Comparison of ENCODE assay signal across 22 mouse cellular contexts in the genomic region with DNA sequence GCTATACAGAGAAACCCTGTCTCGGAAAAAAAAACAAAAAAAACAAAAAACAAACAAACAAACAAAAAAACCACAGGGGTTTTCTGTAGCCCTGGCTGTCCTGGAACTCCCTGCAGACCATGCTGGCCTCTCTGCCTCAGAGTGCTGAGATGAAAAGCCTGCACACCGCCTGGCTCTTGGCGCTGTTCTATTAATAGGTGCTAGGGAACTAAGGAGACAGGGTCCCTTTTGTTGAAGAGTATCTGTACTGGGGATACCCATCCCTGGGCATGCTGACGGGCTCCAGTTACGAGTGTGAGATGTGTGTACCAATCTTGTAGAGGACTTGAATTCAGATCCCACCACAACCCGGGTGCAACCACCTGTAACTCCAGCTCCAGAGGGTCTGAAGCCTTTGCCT. TPM values are rescaled to one million over a fixed set of nuclear protein-coding genes. Genes with fewer than 3 reads are reported as not detected.
DNase-seq lines count a peak whose midpoint lies in the region; ATAC-seq and TF ChIP-seq lines count a peak whose summit lies in the region.
"Had no signal": no experiment of that assay in that cellular context is flagged by ENCODE, and none has a peak within 500 bp of the region (broad histone marks: within the 10 kb centered on the region; RNA-seq: fewer than 3 reads in every experiment).

No protein-coding gene starts in this region.

- ATAC-seq in heart, embryonic 14.5 days (ENCODE audit: insufficient number of reproducible peaks, insufficient read depth, low FRiP score, low read depth), result no peak
- ATAC-seq in heart, embryonic 11.5 days (replicated peaks; ENCODE audit: insufficient number of reproducible peaks, low FRiP score, low TSS enrichment), result no peak
- no peak for ATAC-seq in intestine, embryonic 16.5 days
- ATAC-seq in stomach, postnatal 0 days (ENCODE audit: low FRiP score, low TSS enrichment), result no peak
- ATAC-seq: forebrain, embryonic 14.5 days; inflammation-experienced regulatory T-cells, adult 6 months had no signal

- H3K79me2 ChIP-seq in heart, adult 2 months (replicated peaks; ENCODE audit: control insufficient read depth, insufficient read depth, low read length), result no peaks in the 10 kb centered on the region; the same call in 1 of the 2 replicates

- intact Hi-C loops in heart, adult 2 months (cut with DNase I), result loop anchor here (2.0 kb wide), 1 partner anchor 105 kb away; no protein-coding TSS in a partner anchor
- intact Hi-C loops in gastrocnemius, postnatal 14 days (cut with DNase I; ENCODE audit: low total_unique reads), result loop anchor here (2.0 kb wide), 2 partner anchors 35 to 105 kb away; no protein-coding TSS in a partner anchor

- TF ChIP-seq CTCF in heart, adult 2 months (IDR thresholded peaks at IDR 0.05), result no peak
- TF ChIP-seq CTCF in stomach, postnatal 0 days (IDR thresholded peaks at IDR 0.05; ENCODE audit: low read depth), result no peak

- no peaks in the 10 kb centered on the region for H3K36me3 ChIP-seq in heart, adult 2 months (ENCODE audit: control insufficient read depth, insufficient read depth, low read length)
- H3K36me3 ChIP-seq in heart, embryonic 14.5 days (ENCODE audit: control insufficient read depth, insufficient read depth, low read length), result no peaks in the 10 kb centered on the region
- H3K36me3 ChIP-seq in heart, embryonic 11.5 days (ENCODE audit: control insufficient read depth, insufficient read depth, low read length), result no peaks in the 10 kb centered on the region
- H3K36me3 ChIP-seq in intestine, embryonic 16.5 days (ENCODE audit: control insufficient read depth, insufficient read depth, low read length), result no peaks in the 10 kb centered on the region
- H3K36me3 ChIP-seq in stomach, postnatal 0 days (ENCODE audit: control insufficient read depth, insufficient read depth, low read length), result no peaks in the 10 kb centered on the region
- H3K36me3 ChIP-seq: embryonic facial prominence, embryonic 15.5 days; forebrain, embryonic 10.5 days; hindbrain, embryonic 15.5 days had no signal

- H3K27ac ChIP-seq in heart, adult 2 months, result no peak overlapping the region
- H3K27ac ChIP-seq in heart, embryonic 14.5 days (replicated peaks in 1 of 2; ENCODE audit: control insufficient read depth in 1 of 2, insufficient read depth in 1 of 2, low read depth in 2 of 2, low read length in 2 of 2), result peak overlapping the region; percentile 55 to 76
- no peak overlapping the region for H3K27ac ChIP-seq in heart, embryonic 11.5 days (ENCODE audit: low read depth, low read length)
- peak overlapping the region; percentile 50; the same call in 1 of the 2 replicates for H3K27ac ChIP-seq in intestine, embryonic 16.5 days (ENCODE audit: low read length)
- no peak overlapping the region for H3K27ac ChIP-seq in stomach, postnatal 0 days (replicated peaks)
- H3K27ac ChIP-seq: embryonic facial prominence, embryonic 15.5 days; hindbrain, embryonic 15.5 days had no signal

- H3K4me3 ChIP-seq in heart, adult 2 months, result no peak overlapping the region
- H3K4me3 ChIP-seq in heart, embryonic 14.5 days (ENCODE audit: control insufficient read depth in 1 of 2, insufficient read depth in 1 of 2, low read depth in 1 of 2, low read length in 2 of 2), result no peak overlapping the region
- H3K4me3 ChIP-seq in heart, embryonic 11.5 days (ENCODE audit: low read depth, low read length), result no peak overlapping the region
- H3K4me3 ChIP-seq in intestine, embryonic 16.5 days (ENCODE audit: low read length), result peak overlapping the region; percentile 36; the same call in 1 of the 2 replicates
- no peak overlapping the region for H3K4me3 ChIP-seq in stomach, postnatal 0 days (ENCODE audit: low read depth, low read length)
- H3K4me3 ChIP-seq: embryonic facial prominence, embryonic 15.5 days; erythroblast, embryonic 14.5 days; forebrain, embryonic 10.5 days; hindbrain, embryonic 15.5 days had no signal

- peaks cover 1% of the 10 kb centered on the region; the same call in 1 of the 2 replicates for H3K4me1 ChIP-seq in heart, adult 2 months (ENCODE audit: control insufficient read depth, insufficient read depth, low read length)
- peaks cover 23 to 36% of the 10 kb centered on the region in 2 experiments for H3K4me1 ChIP-seq in heart, embryonic 14.5 days (ENCODE audit: control insufficient read depth in 2 of 2, insufficient read depth in 2 of 2, low read length in 2 of 2)
- H3K4me1 ChIP-seq in heart, embryonic 11.5 days (ENCODE audit: control insufficient read depth, insufficient read depth, low read length), result peaks cover 27% of the 10 kb centered on the region
- peaks cover 7% of the 10 kb centered on the region for H3K4me1 ChIP-seq in intestine, embryonic 16.5 days (ENCODE audit: control insufficient read depth, insufficient read depth, low read length)
- no peaks in the 10 kb centered on the region; the same call in 1 of the 2 replicates for H3K4me1 ChIP-seq in stomach, postnatal 0 days (replicated peaks; ENCODE audit: control insufficient read depth, insufficient read depth)

- no peak for TF ChIP-seq EP300 in heart, adult 2 months (IDR thresholded peaks at IDR 0.05; ENCODE audit: insufficient read depth, low read depth, low read length)
- no peak for TF ChIP-seq EP300 in stomach, postnatal 0 days (optimal IDR thresholded peaks at IDR 0.05)

- no peaks in the 10 kb centered on the region for H3K27me3 ChIP-seq in heart, adult 2 months (ENCODE audit: control insufficient read depth, insufficient read depth, low read length)
- no peaks in the 10 kb centered on the region for H3K27me3 ChIP-seq in heart, embryonic 14.5 days (ENCODE audit: control insufficient read depth, insufficient read depth, low read length)
- no peaks in the 10 kb centered on the region for H3K27me3 ChIP-seq in heart, embryonic 11.5 days (ENCODE audit: control insufficient read depth, insufficient read depth, low read length)
- H3K27me3 ChIP-seq in intestine, embryonic 16.5 days (replicated peaks; ENCODE audit: control insufficient read depth, insufficient read depth, low read length), result no peaks in the 10 kb centered on the region
- H3K27me3 ChIP-seq in stomach, postnatal 0 days (ENCODE audit: control insufficient read depth, insufficient read depth, low read length), result no peaks in the 10 kb centered on the region
- H3K27me3 ChIP-seq: embryonic facial prominence, embryonic 15.5 days; hindbrain, embryonic 15.5 days had no signal

- DNase-seq in heart, adult 11 months, result peak; percentile 91
- no peak for DNase-seq in heart, adult 2 months
- DNase-seq in stomach, postnatal 0 days (ENCODE audit: low spot score), result peak; percentile 14
- no peak for DNase-seq in gastrocnemius, postnatal 14 days
- DNase-seq: adrenal gland, postnatal 10 days; cerebellum, adult 11 months; cerebellum, adult 8-10 months; cerebellum, postnatal 14 days; gastrocnemius, postnatal 10 days had no signal

- WGBS in heart, adult 2 months, result 65% methylated on average over 6 of the region's 6 CpGs
- 30% methylated on average over 6 of the region's 6 CpGs for WGBS in heart, embryonic 14.5 days
- 51% methylated on average over 6 of the region's 6 CpGs for WGBS in heart, embryonic 11.5 days (ENCODE audit: insufficient replicate concordance)
- WGBS in intestine, embryonic 16.5 days, result 66% methylated on average over 6 of the region's 6 CpGs
- 71% methylated on average over 6 of the region's 6 CpGs for WGBS in stomach, postnatal 0 days

- no peaks in the 10 kb centered on the region for H3K9me3 ChIP-seq in heart, embryonic 14.5 days (ENCODE audit: control insufficient read depth, low read length)
- H3K9me3 ChIP-seq in heart, embryonic 11.5 days (replicated peaks; ENCODE audit: control insufficient read depth, low read length), result no peaks in the 10 kb centered on the region
- H3K9me3 ChIP-seq in intestine, embryonic 16.5 days (ENCODE audit: control insufficient read depth, low read length), result no peaks in the 10 kb centered on the region
- no peaks in the 10 kb centered on the region for H3K9me3 ChIP-seq in stomach, postnatal 0 days (ENCODE audit: control insufficient read depth, low read length)
- H3K9me3 ChIP-seq: embryonic facial prominence, embryonic 15.5 days; forebrain, embryonic 10.5 days; hindbrain, embryonic 15.5 days had no signal

- H3K9ac ChIP-seq in heart, adult 2 months (ENCODE audit: low read depth, low read length), result no peak overlapping the region
- H3K9ac ChIP-seq in heart, embryonic 14.5 days (ENCODE audit: low read length), result no peak overlapping the region; the same call in 1 of the 2 replicates
- H3K9ac ChIP-seq in heart, embryonic 11.5 days (ENCODE audit: low read depth, low read length), result no peak overlapping the region
- no peak overlapping the region for H3K9ac ChIP-seq in intestine, embryonic 16.5 days (ENCODE audit: low read depth, low read length)
- no peak overlapping the region for H3K9ac ChIP-seq in stomach, postnatal 0 days (ENCODE audit: low read length)
- H3K9ac ChIP-seq: embryonic facial prominence, embryonic 15.5 days; hindbrain, embryonic 15.5 days had no signal

- no peak overlapping the region for H3K4me2 ChIP-seq in heart, embryonic 14.5 days (ENCODE audit: low read length)
- H3K4me2 ChIP-seq in heart, embryonic 11.5 days, result no peak overlapping the region
- peak overlapping the region; percentile 32; the same call in 1 of the 2 replicates for H3K4me2 ChIP-seq in intestine, embryonic 16.5 days (ENCODE audit: low read depth, low read length)
- H3K4me2 ChIP-seq in stomach, postnatal 0 days (replicated peaks; ENCODE audit: low read depth), result no peak overlapping the region
- H3K4me2 ChIP-seq: embryonic facial prominence, embryonic 15.5 days; hindbrain, embryonic 15.5 days had no signal

- no peak for TF ChIP-seq POLR2A in heart, adult 2 months (IDR thresholded peaks at IDR 0.05; ENCODE audit: insufficient read depth, low read depth, low read length)

RNA-seq across cellular contexts. Expression of a gene that starts 5.9 kb away (rescaled TPM):
- 100 to 1,000 TPM; 153 to 220 TPM for total RNA-seq in heart, adult 2 months (2021)
- polyA plus RNA-seq in heart, adult 2 months (2012; rRNA removed), result 136 and 211 TPM in 2 replicates
- 35.2 and 43.7 TPM in 2 replicates for polyA plus RNA-seq in heart, embryonic 14.5 days (2014; fragmentation: Nextera tagmentation; extraction: Ambion mirVana)
- 24.5 and 34.8 TPM in 2 replicates for polyA plus RNA-seq in heart, embryonic 11.5 days (2014; fragmentation: Nextera tagmentation; extraction: Ambion mirVana)
- polyA plus RNA-seq in intestine, embryonic 16.5 days (2015; fragmentation: Nextera tagmentation; extraction: Ambion mirVana), result 17.1 and 18.8 TPM in 2 replicates
- polyA plus RNA-seq in stomach, postnatal 0 days (2015; fragmentation: Nextera tagmentation; extraction: Ambion mirVana), result 9.0 and 9.5 TPM in 2 replicates
- 10 to 100 TPM; 33.1 to 36.4 TPM for total RNA-seq in gastrocnemius, postnatal 14 days (2021)

RNA-seq across cellular contexts. Expression of a gene that starts 14.9 kb away (rescaled TPM):
- 1 to 10 TPM; 2.6 to 2.7 TPM for total RNA-seq in heart, adult 2 months (2021)
- polyA plus RNA-seq in heart, adult 2 months (2012; rRNA removed), result 6.5 and 7.7 TPM in 2 replicates
- polyA plus RNA-seq in heart, embryonic 14.5 days (2014; fragmentation: Nextera tagmentation; extraction: Ambion mirVana), result 6.1 and 6.6 TPM in 2 replicates
- polyA plus RNA-seq in heart, embryonic 11.5 days (2014; fragmentation: Nextera tagmentation; extraction: Ambion mirVana), result 9.8 and 9.9 TPM in 2 replicates
- polyA plus RNA-seq in intestine, embryonic 16.5 days (2015; fragmentation: Nextera tagmentation; extraction: Ambion mirVana), result 20.3 and 22.8 TPM in 2 replicates
- 15.1 and 17.6 TPM in 2 replicates for polyA plus RNA-seq in stomach, postnatal 0 days (2015; fragmentation: Nextera tagmentation; extraction: Ambion mirVana)
- 1 to 10 TPM; 6.6 to 9.5 TPM for total RNA-seq in gastrocnemius, postnatal 14 days (2021)
- total RNA-seq: common myeloid progenitor, adult 5-6 weeks had no signal
- polyA plus RNA-seq: erythroblast, embryonic 14.5 days had no signal

RNA-seq across cellular contexts. Expression of a gene that starts 44.9 kb away (rescaled TPM):
- 1 to 10 TPM; 1.6 to 2.1 TPM for total RNA-seq in heart, adult 2 months (2021)
- not detected in 2 replicates for polyA plus RNA-seq in heart, adult 2 months (2012; rRNA removed)
- polyA plus RNA-seq in heart, embryonic 14.5 days (2014; fragmentation: Nextera tagmentation; extraction: Ambion mirVana), result 0.53 and 0.66 TPM in 2 replicates
- polyA plus RNA-seq in heart, embryonic 11.5 days (2014; fragmentation: Nextera tagmentation; extraction: Ambion mirVana), result 0.73 and 1.0 TPM in 2 replicates
- polyA plus RNA-seq in intestine, embryonic 16.5 days (2015; fragmentation: Nextera tagmentation; extraction: Ambion mirVana), result 0.43 TPM in 1 of 2 replicates, not detected in the other
- 0.19 and 0.36 TPM in 2 replicates for polyA plus RNA-seq in stomach, postnatal 0 days (2015; fragmentation: Nextera tagmentation; extraction: Ambion mirVana)
- under 1 TPM in 1 of 2 experiments, not detected in 1; 0.44 TPM for total RNA-seq in gastrocnemius, postnatal 14 days (2021)
- total RNA-seq: common myeloid progenitor, adult 5-6 weeks; gastrocnemius, postnatal 10 days had no signal
- polyA plus RNA-seq: brain, embryonic 14.5 days; embryonic facial prominence, embryonic 11.5 days; erythroblast, embryonic 14.5 days; forebrain, embryonic 14.5 days; hindbrain, embryonic 11.5 days; hindbrain, embryonic 15.5 days; inflammation-experienced regulatory T-cells, adult 6 months had no signal

RNA-seq across cellular contexts. Expression of a gene that starts 45.0 kb away (rescaled TPM):
- 10 to 100 TPM; 26.8 to 27.6 TPM for total RNA-seq in heart, adult 2 months (2021)
- 9.3 and 15.4 TPM in 2 replicates for polyA plus RNA-seq in heart, adult 2 months (2012; rRNA removed)
- polyA plus RNA-seq in heart, embryonic 14.5 days (2014; fragmentation: Nextera tagmentation; extraction: Ambion mirVana), result 34.0 and 39.2 TPM in 2 replicates
- polyA plus RNA-seq in heart, embryonic 11.5 days (2014; fragmentation: Nextera tagmentation; extraction: Ambion mirVana), result 38.1 and 42.3 TPM in 2 replicates
- polyA plus RNA-seq in intestine, embryonic 16.5 days (2015; fragmentation: Nextera tagmentation; extraction: Ambion mirVana), result 41.2 and 43.7 TPM in 2 replicates
- 20.8 and 23.9 TPM in 2 replicates for polyA plus RNA-seq in stomach, postnatal 0 days (2015; fragmentation: Nextera tagmentation; extraction: Ambion mirVana)
- 10 to 100 TPM; 20.4 to 20.6 TPM for total RNA-seq in gastrocnemius, postnatal 14 days (2021)

RNA-seq across cellular contexts. Expression of a gene that starts 46.9 kb away (rescaled TPM):
- 10 to 100 TPM; 47.9 to 55.4 TPM for total RNA-seq in heart, adult 2 months (2021)
- polyA plus RNA-seq in heart, adult 2 months (2012; rRNA removed), result 18.9 and 30.7 TPM in 2 replicates
- polyA plus RNA-seq in heart, embryonic 14.5 days (2014; fragmentation: Nextera tagmentation; extraction: Ambion mirVana), result 16.9 and 18.2 TPM in 2 replicates
- polyA plus RNA-seq in heart, embryonic 11.5 days (2014; fragmentation: Nextera tagmentation; extraction: Ambion mirVana), result 11.2 and 19.6 TPM in 2 replicates
- polyA plus RNA-seq in intestine, embryonic 16.5 days (2015; fragmentation: Nextera tagmentation; extraction: Ambion mirVana), result 15.6 and 17.6 TPM in 2 replicates
- polyA plus RNA-seq in stomach, postnatal 0 days (2015; fragmentation: Nextera tagmentation; extraction: Ambion mirVana), result 8.2 and 10.3 TPM in 2 replicates
- total RNA-seq in gastrocnemius, postnatal 14 days (2021), result 10 to 100 TPM; 45.1 to 48.1 TPM

Comparison
In these comparisons a context has a peak if more than half of its experiments do, and no peak if none do; other contexts are left out.
1. DNase-seq: peak in heart, adult 11 months (single experiment) and stomach, postnatal 0 days (single experiment); none in heart, adult 2 months (0 of 2) and gastrocnemius, postnatal 14 days (single experiment).
2. H3K27ac ChIP-seq: peak in heart, embryonic 14.5 days (2 of 2) and intestine, embryonic 16.5 days (single experiment); none in heart, adult 2 months (single experiment), heart, embryonic 11.5 days (single experiment) and stomach, postnatal 0 days (single experiment).